Mouse (Mus musculus) heart, embryonic 16.5 days (tissue): ENCODE results near the gene Ppp1r37. TPM values are rescaled to one million over a fixed set of nuclear protein-coding genes. Genes with fewer than 3 reads are reported as not detected.

ENCODE experiments used
- ATAC-seq: fragments of 200-750 bp; cut with Nextera tagmentation; replicated peaks from 2 replicates; pipeline ENCODE4 v1.8.0; 2017; ENCODE audit warnings: moderate number of reproducible peaks; ENCODE audit not compliant: insufficient read depth, low FRiP score; ENCODE audit errors: extremely low read depth
- H3K27ac ChIP-seq: fragments of 300-500 bp; sonication (generic); 2 replicates; pipeline ENCODE4 v1.5.1; 2014; ENCODE audit warnings: mild to moderate bottlenecking, low read length, control low read depth, moderate library complexity
- H3K27me3 ChIP-seq: fragments of 300-500 bp; sonication (generic); 2 replicates; pipeline ENCODE4 v1.6.1; 2014; ENCODE audit warnings: low read length, mixed read lengths; ENCODE audit not compliant: control insufficient read depth, insufficient read depth
- H3K36me3 ChIP-seq: fragments of 300-500 bp; sonication (generic); 2 replicates; pipeline ENCODE4 v1.6.1; 2014; ENCODE audit not compliant: control insufficient read depth, insufficient read depth
- H3K4me1 ChIP-seq: fragments of 300-500 bp; sonication (generic); 2 replicates; pipeline ENCODE4 v1.6.1; 2014; ENCODE audit warnings: low read length, mixed read lengths; ENCODE audit not compliant: control insufficient read depth, insufficient read depth
- H3K4me2 ChIP-seq: fragments of 300-500 bp; sonication (generic); 2 replicates; pipeline ENCODE4 v1.6.1; 2014; ENCODE audit warnings: low read depth, mild to moderate bottlenecking, control low read depth, low read length
- H3K4me3 ChIP-seq: fragments of 300-500 bp; sonication (generic); 2 replicates; pipeline ENCODE4 v1.5.1; 2014; ENCODE audit warnings: mild to moderate bottlenecking, control low read depth, low read length
- H3K9ac ChIP-seq: fragments of 300-500 bp; sonication (generic); 2 replicates; pipeline ENCODE4 v1.6.1; 2014; ENCODE audit warnings: low read length, control low read depth
- H3K9me3 ChIP-seq: fragments of 300-500 bp; sonication (generic); replicated peaks from 2 replicates; pipeline ENCODE4 v1.6.1; 2016; ENCODE audit warnings: low read length; ENCODE audit not compliant: control insufficient read depth
- WGBS: fragments of 180-500 bp; shearing (Covaris S2); extraction: QIAGEN DNeasy Blood & Tissue Kit; methylation state at CpG from one replicate; pipeline ENCODE4 v1.1.7; 2014; 5-methylcytosine and 5-hydroxymethylcytosine counted together
- polyA plus RNA-seq: library from polyadenylated mRNA; unstranded; fragments of >200 nt; fragmentation: Nextera tagmentation; extraction: Ambion mirVana; gene quantifications from 2 replicates; pipeline ENCODE4 v1.2.1, GENCODE M21; 2015

The Ppp1r37 gene
- polyA plus RNA-seq, 1 experiment from 2014 or later, result 18.2 TPM

DNA sequence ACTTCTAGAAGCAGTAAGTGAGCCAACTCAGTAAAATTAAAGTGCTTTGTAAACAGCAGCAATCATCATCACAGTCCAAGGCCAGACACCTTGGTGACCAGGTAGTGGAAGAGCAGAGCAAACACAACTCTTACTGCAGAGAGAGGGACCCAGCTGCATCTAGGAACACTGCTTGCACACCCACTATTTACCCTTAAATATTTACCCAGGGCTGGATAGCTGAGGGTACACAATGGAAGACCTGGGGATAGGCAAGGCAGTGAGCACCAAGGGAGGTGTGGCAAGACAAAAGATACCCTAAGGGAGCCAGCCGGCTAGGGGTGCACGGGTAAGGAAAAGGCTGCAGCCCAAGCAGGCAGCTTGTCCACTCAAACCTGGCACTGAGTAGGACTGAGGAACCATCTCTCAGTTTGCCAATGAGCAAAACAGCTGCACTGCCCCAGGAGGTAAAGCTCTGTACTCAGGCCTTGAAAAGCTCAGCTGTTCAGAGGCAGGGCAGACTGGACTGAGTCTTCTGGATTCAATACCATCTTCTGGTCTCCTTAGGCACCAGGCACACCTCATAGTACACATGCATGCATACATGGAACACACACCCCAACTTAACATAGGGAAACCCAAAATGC is 15.4 kb downstream of the Ppp1r37 start:
- Histone ChIP-seq H3K4me3 (no peak overlapping the region), H3K9me3 (no peaks in the 10 kb centered on the region), H3K9ac (no peak overlapping the region), H3K36me3 (no peaks in the 10 kb centered on the region), H3K4me1 (peaks cover 33% of the 10 kb centered on the region), H3K27me3 (no peaks in the 10 kb centered on the region), H3K4me2 (no peak overlapping the region), H3K27ac (no peak overlapping the region)
- no peak for ATAC-seq
- WGBS, result 85% methylated on average over 2 of the region's 2 CpGs

DNA sequence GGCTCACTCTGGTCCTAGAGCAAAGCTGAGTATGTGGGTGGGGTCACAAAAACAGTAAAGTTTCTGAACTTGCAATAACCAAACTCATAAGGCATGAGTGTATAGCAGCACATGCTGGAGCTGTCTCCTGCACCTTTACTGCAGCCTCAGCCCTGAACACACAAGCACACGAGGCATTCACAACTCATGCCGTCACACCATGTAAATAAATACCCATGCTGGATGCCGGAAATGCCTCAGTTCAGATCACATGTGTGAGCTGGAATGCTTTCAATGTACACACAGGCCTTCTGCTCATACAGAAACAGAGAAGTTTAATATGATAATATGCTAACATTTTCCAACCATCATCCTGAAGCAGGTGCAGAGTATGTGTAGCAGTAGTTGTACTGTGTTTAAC is 16.9 kb downstream of the Ppp1r37 start:
- no peaks in the 10 kb centered on the region for H3K36me3 ChIP-seq
- WGBS, result 24% methylated on average over 3 of the region's 3 CpGs

DNA sequence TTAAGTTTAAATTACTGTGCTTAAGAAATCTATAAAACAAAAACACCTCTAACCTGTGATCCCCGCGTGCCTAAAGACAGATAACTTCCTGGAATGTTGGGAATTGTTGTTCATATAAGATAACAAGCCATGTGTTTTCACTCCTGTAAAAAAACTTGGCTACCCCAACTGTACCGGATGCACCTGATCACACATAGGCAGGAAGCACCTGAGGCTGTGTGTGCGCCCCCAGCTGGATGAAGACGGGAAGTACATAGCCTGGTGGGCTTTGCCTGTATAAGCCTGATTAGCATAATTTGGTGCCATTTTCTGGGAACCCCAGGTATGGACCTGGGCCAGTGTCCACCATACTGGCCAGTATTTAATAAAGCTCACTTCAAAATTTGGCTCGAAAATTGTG is 19.3 kb downstream of the Ppp1r37 start:
- H3K9ac ChIP-seq, result no peak overlapping the region
- peaks cover 45% of the 10 kb centered on the region for H3K4me1 ChIP-seq
- H3K4me3 ChIP-seq, result no peak overlapping the region
- ATAC-seq, result no peak
- no peaks in the 10 kb centered on the region for H3K9me3 ChIP-seq
- 0 out of 2 replicates have a peak, but pooled peaks cover under 1% of the 10 kb centered on the region for H3K36me3 ChIP-seq
- H3K27ac ChIP-seq, result no peak overlapping the region
- 36% methylated on average over 6 of the region's 6 CpGs for WGBS
- H3K27me3 ChIP-seq, result no peaks in the 10 kb centered on the region
- no peak overlapping the region for H3K4me2 ChIP-seq

More for the DNA sequence above, 16.9 kb downstream of the Ppp1r37 start:
- Histone ChIP-seq H3K9ac (no peak overlapping the region), H3K4me3 (no peak overlapping the region), H3K9me3 (no peaks in the 10 kb centered on the region), H3K27ac (no peak overlapping the region), H3K4me2 (no peak overlapping the region), H3K4me1 (peaks cover 45% of the 10 kb centered on the region), H3K27me3 (no peaks in the 10 kb centered on the region)
- peak; percentile 28; the same call in 1 of the 2 replicates for ATAC-seq

DNA sequence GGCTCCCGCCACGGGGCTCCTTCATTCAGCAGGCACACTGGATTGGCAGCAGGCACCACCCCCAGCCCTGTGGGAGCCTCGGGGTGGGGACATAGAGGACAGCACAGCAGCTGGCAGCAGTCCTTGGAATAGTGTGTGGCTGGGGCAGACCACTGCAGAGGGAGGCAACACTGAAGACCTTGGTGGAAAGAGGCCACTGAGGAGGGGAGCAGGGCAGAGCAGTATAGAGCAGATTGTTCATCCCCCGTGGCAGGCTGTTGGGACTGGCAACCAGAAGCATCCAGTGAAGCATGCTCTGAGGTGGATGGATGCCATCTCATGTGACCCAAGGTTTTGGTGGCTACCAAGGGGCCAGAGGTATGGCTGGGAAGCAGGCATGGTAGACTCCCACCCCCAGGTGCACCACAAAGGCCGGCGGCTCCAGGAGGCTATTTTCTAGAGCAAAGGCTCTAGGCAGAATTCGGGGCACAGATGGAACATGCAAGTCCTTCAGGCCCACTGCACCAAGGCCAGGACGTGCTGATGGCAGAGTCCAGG is 20.7 kb downstream of the Ppp1r37 start:
- Histone ChIP-seq H3K27me3 (no peaks in the 10 kb centered on the region), H3K9ac (peak overlapping the region; percentile 18; the same call in 1 of the 2 replicates), H3K4me1 (peaks cover 45% of the 10 kb centered on the region), H3K4me2 (no peak overlapping the region), H3K4me3 (no peak overlapping the region), H3K27ac (peak overlapping the region; percentile 63), H3K9me3 (no peaks in the 10 kb centered on the region), H3K36me3 (0 out of 2 replicates have a peak, but pooled peaks cover 3% of the 10 kb centered on the region)
- ATAC-seq, result peak; percentile 78
- WGBS, result 57% methylated on average over 8 of the region's 8 CpGs

DNA sequence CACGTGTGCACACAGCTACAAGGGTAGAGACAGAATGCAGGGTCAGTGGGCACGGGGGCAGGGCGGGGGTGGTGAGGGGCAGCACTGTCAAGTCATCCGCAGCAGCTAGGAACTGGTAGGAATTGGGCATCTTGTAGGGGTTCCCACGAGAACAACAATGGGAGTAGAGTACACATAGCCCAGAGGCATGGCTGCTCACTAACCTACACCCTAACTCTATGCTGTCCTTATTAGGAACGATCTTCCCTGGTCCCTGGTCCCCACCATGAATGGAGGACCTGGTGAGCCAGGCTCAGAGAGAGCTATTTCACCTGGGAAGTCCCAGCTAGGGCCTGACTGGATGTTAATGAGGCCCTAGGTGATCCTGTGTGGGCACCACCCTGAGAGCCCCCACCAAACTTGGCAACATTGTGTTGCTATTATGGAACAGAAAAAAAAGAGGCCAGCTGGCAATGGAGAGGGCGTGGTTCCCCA is 21.2 kb downstream of the Ppp1r37 start:
- Histone ChIP-seq H3K36me3 (0 out of 2 replicates have a peak, but pooled peaks cover 3% of the 10 kb centered on the region), H3K4me2 (no peak overlapping the region), H3K27me3 (no peaks in the 10 kb centered on the region), H3K9ac (no peak overlapping the region), H3K27ac (0 out of 2 replicates have a peak overlapping the region, but pooled peaks have one; percentile 24), H3K4me3 (no peak overlapping the region), H3K9me3 (no peaks in the 10 kb centered on the region), H3K4me1 (peaks cover 49% of the 10 kb centered on the region)
- no peak for ATAC-seq
- WGBS, result 74% methylated on average over 7 of the region's 7 CpGs

DNA sequence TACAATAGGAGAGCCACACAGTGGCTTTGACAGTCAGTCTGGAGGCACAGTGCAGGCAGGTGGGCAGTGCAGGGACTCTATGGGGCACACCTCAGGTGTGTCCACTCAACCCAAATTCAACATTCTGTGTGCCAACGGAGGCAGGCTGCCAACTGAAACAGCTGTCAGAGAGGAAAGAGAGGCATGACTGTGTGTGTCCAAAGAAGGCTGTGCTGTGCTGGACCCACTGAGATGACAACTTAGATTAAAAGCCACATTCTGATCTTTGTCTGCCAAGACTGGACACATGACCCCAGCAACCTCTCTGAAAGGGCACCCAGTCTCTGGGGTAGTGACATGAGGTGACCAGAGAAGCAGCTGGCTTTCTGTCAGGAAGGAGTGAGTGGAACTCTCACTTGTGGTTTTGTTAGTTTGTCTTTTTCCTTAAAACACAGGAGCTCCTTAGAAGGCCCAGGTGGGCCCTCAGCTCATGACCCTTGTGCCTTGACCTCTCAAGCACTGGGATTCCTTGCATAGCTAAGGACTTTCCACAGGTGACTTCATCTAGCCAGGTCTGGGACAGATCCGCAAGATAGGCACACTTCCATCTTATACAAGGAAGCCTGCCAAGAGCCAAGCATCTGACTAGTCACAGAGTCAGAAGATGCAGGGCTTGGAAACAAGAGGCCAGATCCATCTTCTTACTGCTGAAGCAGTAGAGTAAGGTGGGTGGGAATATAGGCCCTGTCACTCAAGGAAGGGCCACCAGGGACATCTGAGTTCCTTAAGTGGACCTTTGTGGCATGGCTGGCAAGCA is 21.9 kb downstream of the Ppp1r37 start:
- H3K4me1 ChIP-seq, result peaks cover 45% of the 10 kb centered on the region

DNA sequence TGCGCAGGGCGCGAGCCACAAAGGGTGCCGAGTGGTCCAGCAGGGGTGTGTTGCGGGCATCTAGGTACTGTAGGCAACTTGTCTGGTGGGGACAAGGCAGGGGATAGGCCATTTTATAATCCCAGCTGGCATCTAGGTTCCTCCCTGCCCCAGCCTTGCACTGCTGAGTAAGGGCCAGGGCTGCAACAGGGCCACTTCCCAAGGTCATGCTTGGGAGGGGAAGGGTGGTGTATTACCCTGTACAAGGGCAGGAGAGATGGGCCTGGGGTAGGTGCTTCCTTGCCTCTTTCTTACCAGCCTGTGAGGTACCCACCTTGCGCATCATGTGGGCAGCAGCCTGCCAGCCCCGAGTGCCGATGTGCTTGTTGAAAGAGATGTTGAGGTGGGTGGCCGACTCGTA is 28.2 kb downstream of the Ppp1r37 start:
- peaks cover 7% of the 10 kb centered on the region; the same call in 1 of the 2 replicates for H3K4me1 ChIP-seq
- no peak for ATAC-seq
- H3K27ac ChIP-seq, result no peak overlapping the region
- H3K4me2 ChIP-seq, result no peak overlapping the region
- no peaks in the 10 kb centered on the region for H3K9me3 ChIP-seq
- no peak overlapping the region for H3K4me3 ChIP-seq
- 91% methylated on average over 10 of the region's 10 CpGs for WGBS
- H3K27me3 ChIP-seq, result no peaks in the 10 kb centered on the region
- peaks cover 38% of the 10 kb centered on the region for H3K36me3 ChIP-seq
- no peak overlapping the region for H3K9ac ChIP-seq

More for the DNA sequence above, 21.9 kb downstream of the Ppp1r37 start:
- H3K27me3 ChIP-seq, result no peaks in the 10 kb centered on the region
- no peak overlapping the region for H3K4me2 ChIP-seq
- H3K9ac ChIP-seq, result no peak overlapping the region
- H3K36me3 ChIP-seq, result 0 out of 2 replicates have a peak, but pooled peaks cover 3% of the 10 kb centered on the region
- 77% methylated on average over 2 of the region's 2 CpGs for WGBS
- no peaks in the 10 kb centered on the region for H3K9me3 ChIP-seq
- no peak overlapping the region for H3K4me3 ChIP-seq
- no peak for ATAC-seq
- H3K27ac ChIP-seq, result no peak overlapping the region

DNA sequence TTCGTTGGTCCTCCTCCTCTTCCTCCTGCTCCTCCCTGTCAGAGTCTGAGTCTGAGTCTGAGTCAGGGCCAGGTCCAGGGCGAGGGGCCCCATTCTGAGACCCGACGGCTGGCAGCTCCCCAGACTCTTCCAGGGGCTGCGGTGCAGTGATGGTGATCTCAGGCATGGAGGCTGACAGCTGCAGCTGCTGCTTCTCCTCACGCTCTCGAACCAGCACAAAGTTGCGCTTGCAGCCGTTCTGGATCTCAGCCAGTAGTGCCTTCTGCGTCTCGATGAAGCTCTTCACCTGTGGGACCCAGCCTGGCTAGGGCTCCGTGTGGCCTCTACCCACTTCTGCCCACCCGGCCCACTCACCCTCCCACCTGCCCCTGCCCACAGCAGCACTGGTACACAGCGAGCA is 30.6 kb downstream of the Ppp1r37 start:
- ATAC-seq, result peak; percentile 28; the same call in 1 of the 2 replicates
- no peak overlapping the region for H3K27ac ChIP-seq
- WGBS, result 82% methylated on average over 14 of the region's 14 CpGs
- no peak overlapping the region for H3K4me2 ChIP-seq
- H3K36me3 ChIP-seq, result peaks cover 41% of the 10 kb centered on the region
- no peaks in the 10 kb centered on the region for H3K9me3 ChIP-seq
- no peak overlapping the region for H3K9ac ChIP-seq
- H3K4me3 ChIP-seq, result no peak overlapping the region
- H3K4me1 ChIP-seq, result peaks cover 7% of the 10 kb centered on the region; the same call in 1 of the 2 replicates
- no peaks in the 10 kb centered on the region for H3K27me3 ChIP-seq

DNA sequence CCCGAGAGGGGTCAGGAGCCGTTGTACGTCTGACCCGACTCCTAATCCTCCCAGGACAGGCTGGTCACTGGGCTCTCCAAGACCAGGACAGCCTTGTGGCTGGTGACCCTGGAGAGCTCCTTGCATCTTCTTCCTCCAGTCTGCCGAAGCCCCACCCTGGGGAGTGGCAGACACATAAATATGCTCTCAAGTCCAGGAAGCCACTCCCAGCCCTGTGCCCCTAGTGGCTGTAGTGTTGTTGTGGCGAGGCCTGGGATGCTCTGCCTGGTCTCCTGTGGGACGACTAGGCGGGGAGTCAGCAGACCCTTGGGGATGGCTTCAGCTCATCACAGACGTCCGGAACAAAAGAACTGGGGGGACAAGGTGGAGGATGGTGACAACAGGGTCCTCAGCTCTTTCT is 31.8 kb downstream of the Ppp1r37 start:
- 78% methylated on average over 10 of the region's 10 CpGs for WGBS
- ATAC-seq, result no peak
- Histone ChIP-seq H3K9me3 (no peaks in the 10 kb centered on the region), H3K36me3 (peaks cover 41% of the 10 kb centered on the region), H3K4me2 (no peak overlapping the region), H3K27ac (no peak overlapping the region), H3K27me3 (no peaks in the 10 kb centered on the region), H3K4me3 (no peak overlapping the region), H3K9ac (no peak overlapping the region), H3K4me1 (no peaks in the 10 kb centered on the region)
